Mouse (Mus musculus) ES-Bruce4 (cell line): Measurements from ENCODE around the gene Tmem132b. TPM values are rescaled to one million over a fixed set of nuclear protein-coding genes. Genes with fewer than 3 reads are reported as not detected.
"Not testable (repeated sequence)": the region's sequence is repeated elsewhere in the genome, so short reads cannot be mapped to it uniquely, and the experiment has no call there.

Experiments used
- H3K27ac ChIP-seq: 2 replicates; pipeline ENCODE4 v1.5.1; 2012; ENCODE audit warnings: low read length, inconsistent platforms; ENCODE audit not compliant: insufficient read depth
- H3K27me3 ChIP-seq: 2 replicates; pipeline ENCODE4 v1.6.1; 2012; ENCODE audit warnings: mild to moderate bottlenecking, low read length, inconsistent platforms; ENCODE audit not compliant: control insufficient read depth, poor library complexity, insufficient read depth, severe bottlenecking
- H3K36me3 ChIP-seq: 2 replicates; pipeline ENCODE4 v1.6.1; 2012; ENCODE audit warnings: inconsistent platforms, mild to moderate bottlenecking, low read length, moderate library complexity; ENCODE audit not compliant: control insufficient read depth, poor library complexity, insufficient read depth, severe bottlenecking
- H3K4me1 ChIP-seq: one replicate; pipeline ENCODE4 v1.8.1; 2011; ENCODE audit warnings: low read length; ENCODE audit not compliant: control insufficient read depth, insufficient read depth
- H3K4me3 ChIP-seq: 2 replicates; pipeline ENCODE4 v1.5.1; 2011; ENCODE audit warnings: low read depth, mild to moderate bottlenecking, low read length
- H3K9ac ChIP-seq: 2 replicates; pipeline ENCODE4 v1.6.1; 2012; ENCODE audit warnings: low read depth, mild to moderate bottlenecking, inconsistent platforms; ENCODE audit not compliant: poor library complexity, severe bottlenecking
- H3K9me3 ChIP-seq: replicated peaks from 2 replicates; pipeline ENCODE4 v1.6.1; 2012; ENCODE audit warnings: mild to moderate bottlenecking, low read length, inconsistent platforms; ENCODE audit not compliant: control insufficient read depth, poor library complexity, insufficient read depth, severe bottlenecking
- CTCF ChIP-seq: IDR thresholded peaks from one replicate; pipeline ENCODE4 v1.8.1; 2011; ENCODE audit warnings: low read depth, low read length
- EP300 ChIP-seq: IDR thresholded peaks from 2 replicates; pipeline ENCODE4 v1.6.1; 2011; ENCODE audit warnings: low read depth, low read length; ENCODE audit not compliant: insufficient read depth
- POLR2A ChIP-seq: IDR thresholded peaks from one replicate; pipeline ENCODE4 v1.8.1; 2011; ENCODE audit warnings: low read length; ENCODE audit not compliant: insufficient read depth
- polyA plus RNA-seq: library from polyadenylated mRNA; stranded (reverse); fragments of >200 nt; gene quantifications from 2 replicates; pipeline ENCODE4 v1.2.4, GENCODE M21; 2011; ENCODE audit warnings: low read depth; ENCODE audit not compliant: missing spikeins, insufficient read depth, insufficient read length

The Tmem132b gene
- polyA plus RNA-seq, 1 experiment: 0.15 TPM

GRCm38 (mm10) chr5:125487375-125488115 lies 44.0 kb upstream of the Tmem132b start:
- Histone ChIP-seq H3K36me3 (no peaks in the 10 kb centered on the region), H3K27me3 (no peaks in the 10 kb centered on the region), H3K4me3 (no peak overlapping the region), H3K27ac (no peak overlapping the region), H3K9me3 (no peaks in the 10 kb centered on the region), H3K4me1 (no peaks in the 10 kb centered on the region), H3K9ac (no peak overlapping the region)
- TF ChIP-seq POLR2A: no peak
- TF ChIP-seq EP300: no peak
- TF ChIP-seq CTCF: no peak

- no peaks in the 10 kb centered on the region for H3K36me3 ChIP-seq
These were observed 43.5 kb upstream of the Tmem132b start for GRCm38 (mm10) chr5:125488116-125488455.

GRCm38 (mm10) chr5:125488953-125489352 lies 42.6 kb upstream of the Tmem132b start:
- H3K4me1 ChIP-seq, H3K36me3 ChIP-seq, H3K9ac ChIP-seq, H3K27ac ChIP-seq, H3K9me3 ChIP-seq, H3K4me3 ChIP-seq, H3K27me3 ChIP-seq: not testable (repeated sequence)
- TF ChIP-seq CTCF: peak; percentile 34

More at GRCm38 (mm10) chr5:125488116-125488455, 43.5 kb upstream of the Tmem132b start:
- no peak overlapping the region for H3K4me3 ChIP-seq
- TF ChIP-seq EP300 (no peak), CTCF (peak; percentile 36)
- H3K9ac ChIP-seq: no peak overlapping the region
- H3K4me1 ChIP-seq: no peaks in the 10 kb centered on the region
- H3K27me3 ChIP-seq: no peaks in the 10 kb centered on the region
- no peak overlapping the region for H3K27ac ChIP-seq
- H3K9me3 ChIP-seq: no peaks in the 10 kb centered on the region

- H3K27ac ChIP-seq: no peak overlapping the region
These were observed 40.5 kb upstream of the Tmem132b start for GRCm38 (mm10) chr5:125491107-125491506.

GRCm38 (mm10) chr5:125492379-125493092 lies 39.0 kb upstream of the Tmem132b start:
- TF ChIP-seq CTCF (no peak), EP300 (no peak), POLR2A (no peak)
- Histone ChIP-seq H3K9ac (no peak overlapping the region), H3K9me3 (no peaks in the 10 kb centered on the region), H3K4me1 (no peaks in the 10 kb centered on the region), H3K27ac (no peak overlapping the region), H3K36me3 (no peaks in the 10 kb centered on the region), H3K27me3 (no peaks in the 10 kb centered on the region), H3K4me3 (no peak overlapping the region)

More at GRCm38 (mm10) chr5:125491107-125491506, 40.5 kb upstream of the Tmem132b start:
- Histone ChIP-seq H3K27me3 (no peaks in the 10 kb centered on the region), H3K4me1 (no peaks in the 10 kb centered on the region), H3K36me3 (no peaks in the 10 kb centered on the region), H3K4me3 (no peak overlapping the region), H3K9ac (no peak overlapping the region), H3K9me3 (no peaks in the 10 kb centered on the region)
- TF ChIP-seq POLR2A (no peak), EP300 (no peak), CTCF (no peak)

- no peaks in the 10 kb centered on the region for H3K4me1 ChIP-seq
- H3K36me3 ChIP-seq: no peaks in the 10 kb centered on the region
- no peaks in the 10 kb centered on the region for H3K27me3 ChIP-seq
- H3K4me3 ChIP-seq: no peak overlapping the region
- H3K9ac ChIP-seq: no peak overlapping the region
- TF ChIP-seq CTCF (no peak), EP300 (no peak), POLR2A (no peak)
- H3K9me3 ChIP-seq: no peaks in the 10 kb centered on the region
- H3K27ac ChIP-seq: no peak overlapping the region
These were observed 38.5 kb upstream of the Tmem132b start for GRCm38 (mm10) chr5:125493093-125493423.
